Mouse (Mus musculus) hindbrain, embryonic 13.5 days (tissue): ENCODE data around the gene Theg. TPM values are rescaled to one million over a fixed set of nuclear protein-coding genes. Genes with fewer than 3 reads are reported as not detected.

Experiments used
- ATAC-seq: fragments of 200-750 bp; cut with Nextera tagmentation; 2 replicates; pipeline ENCODE4 v1.8.0; 2017; ENCODE audit warnings: moderate TSS enrichment; ENCODE audit not compliant: low FRiP score
- H3K27ac ChIP-seq: fragments of 300-500 bp; sonication (generic); 2 replicates; pipeline ENCODE4 v1.5.1; 2015; ENCODE audit warnings: inconsistent platforms, mild to moderate bottlenecking, moderate library complexity
- H3K27me3 ChIP-seq: fragments of 300-500 bp; sonication (generic); 2 replicates; pipeline ENCODE4 v1.6.1; 2015; ENCODE audit warnings: mild to moderate bottlenecking, inconsistent platforms
- H3K36me3 ChIP-seq: fragments of 300-500 bp; sonication (generic); 2 replicates; pipeline ENCODE4 v1.6.1; 2015; ENCODE audit warnings: mild to moderate bottlenecking, inconsistent platforms
- H3K4me1 ChIP-seq: fragments of 300-500 bp; sonication (generic); replicated peaks from 2 replicates; pipeline ENCODE4 v1.6.1; 2015; ENCODE audit warnings: inconsistent platforms
- H3K4me2 ChIP-seq: fragments of 300-500 bp; sonication (generic); 2 replicates; pipeline ENCODE4 v1.6.1; 2015; ENCODE audit warnings: inconsistent platforms, mild to moderate bottlenecking, moderate library complexity
- H3K4me3 ChIP-seq: fragments of 300-500 bp; sonication (generic); 2 replicates; pipeline ENCODE4 v1.5.1; 2015; ENCODE audit warnings: mild to moderate bottlenecking, inconsistent platforms
- H3K9ac ChIP-seq: fragments of 300-500 bp; sonication (generic); 2 replicates; pipeline ENCODE4 v1.6.1; 2015; ENCODE audit warnings: mild to moderate bottlenecking, inconsistent platforms
- H3K9me3 ChIP-seq: fragments of 300-500 bp; sonication (generic); 2 replicates; pipeline ENCODE4 v1.6.1; 2016; ENCODE audit warnings: inconsistent platforms
- WGBS: fragments of 180-500 bp; shearing (Covaris S2); methylation state at CpG from one replicate; pipeline ENCODE4 v1.1.7; 2015; 5-methylcytosine and 5-hydroxymethylcytosine counted together
- polyA plus RNA-seq: library from polyadenylated mRNA; unstranded; fragments of >200 nt; fragmentation: Nextera tagmentation; extraction: Ambion mirVana; gene quantifications from 2 replicates; pipeline ENCODE4 v1.2.1, GENCODE M21; 2015

Theg gene
- polyA plus RNA-seq, 1 experiment from 2014 or later = not detected

DNA sequence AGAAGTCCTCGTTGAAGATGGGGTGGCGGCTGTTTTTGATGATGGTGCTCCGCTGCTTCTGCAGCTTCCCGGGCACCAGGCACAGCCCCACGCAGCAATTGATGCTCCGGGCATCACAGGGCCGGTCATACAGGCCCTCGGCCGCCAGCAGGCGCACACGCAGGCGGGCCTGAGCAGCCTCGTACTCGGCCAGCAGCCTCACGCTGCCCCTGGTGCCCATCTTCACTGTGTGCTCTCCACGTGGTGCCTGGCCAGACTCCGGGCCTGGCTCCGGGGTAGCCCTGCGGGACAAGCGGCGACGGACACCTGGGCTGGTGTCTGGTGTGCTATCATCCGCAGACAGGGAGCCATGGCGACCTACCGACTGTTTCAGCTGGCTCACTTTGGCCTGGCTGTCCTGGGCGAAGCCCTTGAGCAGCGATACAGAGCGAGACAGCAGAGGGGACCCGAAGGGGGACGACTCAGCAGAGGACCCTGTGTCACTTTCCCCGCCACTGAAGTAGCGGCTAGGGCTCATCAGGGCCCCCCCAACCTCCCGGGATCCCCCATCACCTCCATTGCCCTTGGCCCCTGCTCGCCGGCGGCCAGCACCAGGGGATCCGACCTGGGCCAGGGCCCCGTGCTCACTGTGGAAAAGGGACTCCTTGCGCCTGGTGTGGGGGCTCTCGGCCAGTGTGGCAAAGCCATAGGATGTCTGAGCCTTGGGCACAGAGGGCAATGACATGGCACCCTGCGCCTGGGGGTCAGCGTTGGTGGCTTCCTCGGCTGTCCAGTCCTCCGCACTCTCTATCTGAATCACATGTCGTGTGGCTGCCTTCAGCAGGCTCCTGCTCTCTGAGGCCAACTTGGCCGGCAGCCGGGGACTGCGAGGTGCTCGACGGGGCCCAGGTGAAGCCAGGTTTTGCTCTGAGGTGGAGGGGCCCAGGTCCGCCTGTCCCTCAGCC lies 25.3 kb upstream of the Theg start:
- 10% methylated on average over 51 of the region's 51 CpGs for WGBS
- Histone ChIP-seq H3K9ac (peak overlapping the region; percentile 62), H3K27ac (no peak overlapping the region), H3K27me3 (peaks cover 54% of the 10 kb centered on the region), H3K4me2 (peak overlapping the region; percentile 96), H3K4me1 (peaks cover 26% of the 10 kb centered on the region), H3K36me3 (no peaks in the 10 kb centered on the region), H3K4me3 (peak overlapping the region; percentile 58), H3K9me3 (no peaks in the 10 kb centered on the region)
- peak; percentile 17; the same call in 1 of the 2 replicates for ATAC-seq

DNA sequence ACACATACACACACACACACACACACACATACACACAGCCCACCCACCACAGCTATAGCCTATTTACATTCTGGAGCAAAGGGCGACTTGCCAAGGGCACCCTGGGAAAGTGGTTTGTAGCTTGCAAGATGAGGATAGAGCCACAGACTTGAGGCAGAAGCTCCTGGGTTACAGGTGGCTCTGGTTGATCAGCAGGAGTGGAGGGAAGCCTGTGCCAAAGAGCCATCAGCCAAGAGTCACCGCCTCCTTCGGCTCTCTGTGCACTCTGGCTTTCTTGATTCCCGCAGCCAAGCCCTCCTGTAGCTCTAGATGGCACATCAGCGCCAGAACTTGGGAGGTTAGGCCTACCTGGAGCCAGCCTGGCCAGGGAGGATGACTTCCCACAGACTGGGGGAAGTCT lies 24.2 kb upstream of the Theg start:
- 26% methylated on average over 5 of the region's 5 CpGs for WGBS
- ATAC-seq = no peak

DNA sequence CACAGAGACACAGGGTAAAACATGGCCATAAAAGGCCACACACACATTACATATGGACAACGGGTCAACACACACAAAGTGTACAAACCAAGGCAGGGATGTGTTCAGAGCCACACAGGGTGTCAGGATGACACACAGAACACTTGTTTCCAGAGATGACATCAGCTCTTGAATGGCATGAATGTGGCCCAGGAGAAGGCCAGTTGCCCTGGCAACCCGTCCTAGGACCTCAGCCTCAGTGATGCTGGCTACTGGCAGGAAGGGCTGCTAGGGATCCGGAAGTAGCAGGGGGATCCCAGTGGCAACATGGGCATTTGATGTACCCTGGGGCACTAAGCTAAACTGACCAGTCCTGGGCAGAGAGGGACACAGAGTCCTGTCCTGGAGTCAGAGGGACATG lies 22.1 kb upstream of the Theg start:
- no peaks in the 10 kb centered on the region for H3K9me3 ChIP-seq
- H3K9ac ChIP-seq = no peak overlapping the region
- no peak for ATAC-seq
- H3K4me2 ChIP-seq = no peak overlapping the region
- H3K4me3 ChIP-seq = no peak overlapping the region
- H3K36me3 ChIP-seq = no peaks in the 10 kb centered on the region
- H3K27ac ChIP-seq = no peak overlapping the region
- peaks cover 54% of the 10 kb centered on the region for H3K27me3 ChIP-seq
- peaks cover 25% of the 10 kb centered on the region for H3K4me1 ChIP-seq
- 65% methylated on average over 3 of the region's 3 CpGs for WGBS

More for the DNA sequence above, 24.2 kb upstream of the Theg start:
- Histone ChIP-seq H3K4me2 (no peak overlapping the region), H3K36me3 (no peaks in the 10 kb centered on the region), H3K27ac (no peak overlapping the region), H3K4me1 (peaks cover 26% of the 10 kb centered on the region), H3K9ac (no peak overlapping the region), H3K9me3 (no peaks in the 10 kb centered on the region), H3K27me3 (peaks cover 54% of the 10 kb centered on the region), H3K4me3 (no peak overlapping the region)

DNA sequence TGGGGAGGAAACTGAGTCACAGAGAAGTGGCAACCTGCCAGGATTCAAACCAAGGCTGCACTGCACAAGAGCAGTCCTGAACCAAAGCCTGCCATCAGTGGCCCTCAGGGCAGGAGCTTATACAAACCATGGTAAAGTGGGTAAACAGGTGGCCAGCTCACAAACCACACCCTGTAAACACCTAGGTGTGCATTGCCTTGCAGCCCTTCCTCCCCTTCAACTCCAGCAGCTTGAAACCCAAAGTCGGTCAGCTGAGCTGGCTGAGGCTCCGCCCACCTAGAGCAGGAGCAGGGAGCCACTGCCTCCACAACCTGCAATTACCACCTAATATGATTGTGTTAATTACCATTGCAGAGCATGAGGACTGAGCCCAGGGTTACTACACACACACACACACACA lies 20.8 kb upstream of the Theg start:
- Histone ChIP-seq H3K4me2 (no peak overlapping the region), H3K9me3 (no peaks in the 10 kb centered on the region), H3K27ac (no peak overlapping the region), H3K9ac (no peak overlapping the region), H3K27me3 (peaks cover 42% of the 10 kb centered on the region), H3K36me3 (no peaks in the 10 kb centered on the region), H3K4me3 (no peak overlapping the region), H3K4me1 (peaks cover 13% of the 10 kb centered on the region)
- 51% methylated on average over 2 of the region's 2 CpGs for WGBS
- no peak for ATAC-seq

DNA sequence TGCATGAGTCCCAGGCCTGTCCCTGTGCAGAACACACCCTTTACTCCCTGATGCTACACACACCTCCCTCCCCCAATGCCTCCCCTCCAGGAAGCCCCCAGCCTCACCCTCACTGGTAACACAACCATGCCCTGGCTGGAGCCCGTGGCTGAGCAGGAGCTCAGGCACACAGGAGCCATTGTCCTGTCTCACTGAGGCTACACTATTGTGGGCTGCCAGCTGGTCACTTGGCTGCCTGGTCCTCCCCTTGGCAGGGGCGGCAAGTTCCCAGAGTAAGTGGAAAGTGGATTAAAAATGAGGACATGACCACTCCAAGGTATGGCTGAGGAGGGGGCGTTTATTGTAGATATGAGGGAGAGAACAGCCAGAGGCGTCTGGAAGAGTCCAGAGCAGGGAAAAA lies 19.4 kb upstream of the Theg start:
- Histone ChIP-seq H3K27me3 (peaks cover 29% of the 10 kb centered on the region), H3K27ac (no peak overlapping the region), H3K4me1 (no peaks in the 10 kb centered on the region), H3K4me3 (no peak overlapping the region), H3K9me3 (no peaks in the 10 kb centered on the region), H3K9ac (no peak overlapping the region), H3K4me2 (no peak overlapping the region), H3K36me3 (no peaks in the 10 kb centered on the region)
- ATAC-seq = no peak
- WGBS = 66% methylated on average over 4 of the region's 4 CpGs

DNA sequence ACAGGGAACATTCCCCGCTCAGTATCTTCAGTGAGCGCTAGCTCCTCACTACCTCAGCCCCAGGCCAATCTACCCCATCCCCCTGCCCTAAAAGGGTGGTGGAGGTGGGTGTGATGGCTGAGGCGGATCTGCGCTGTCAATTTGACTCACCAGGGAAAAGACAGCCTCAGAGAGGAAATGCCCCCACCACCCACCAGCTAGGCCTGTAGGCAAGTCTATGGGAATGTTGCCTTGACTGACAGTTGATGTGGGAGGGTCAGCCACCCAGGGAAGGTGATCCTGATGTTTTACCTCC lies 10.8 kb upstream of the Theg start:
- no peak for ATAC-seq

DNA sequence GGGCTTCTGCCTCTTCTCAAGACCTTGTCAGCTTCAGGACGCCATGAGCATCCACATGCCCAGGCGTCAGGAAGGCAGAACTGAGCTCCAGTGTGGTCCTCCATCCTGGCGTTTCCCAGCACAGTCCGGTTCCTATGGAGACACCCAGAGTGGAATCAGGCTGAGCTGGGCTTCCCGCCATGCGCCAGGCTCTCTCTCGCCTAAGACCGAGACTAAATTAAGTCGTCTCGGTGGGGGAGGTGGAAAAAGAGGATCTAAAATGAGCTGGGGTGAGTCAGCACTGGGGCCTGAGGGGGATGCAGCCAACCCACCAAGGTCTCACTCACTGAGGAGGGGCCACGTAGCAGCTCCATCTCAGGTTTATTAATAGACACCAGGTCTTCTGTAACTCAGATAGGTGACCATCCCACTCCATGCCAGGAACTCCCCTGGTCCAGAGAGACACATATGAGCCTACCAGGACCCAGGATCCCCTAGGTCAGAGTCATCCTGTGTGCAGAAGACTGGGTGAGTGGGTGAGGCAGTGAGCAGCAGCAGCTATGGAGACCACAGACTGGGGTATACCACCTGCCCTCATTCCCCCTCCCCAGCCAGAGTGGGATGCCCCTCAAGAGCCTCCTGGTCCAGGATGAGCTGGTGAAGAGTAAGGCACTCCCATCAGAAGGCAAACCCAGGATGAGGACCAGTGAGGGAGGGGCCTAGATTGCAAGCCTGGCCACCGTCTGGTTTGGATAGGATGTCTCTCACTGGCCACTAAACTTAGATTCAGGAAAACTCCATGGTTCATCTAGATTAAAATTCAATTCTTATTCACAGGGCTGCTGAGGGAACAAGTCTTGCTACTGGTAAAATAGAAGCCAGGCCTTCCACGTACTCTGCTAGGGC lies 10.2 kb upstream of the Theg start:
- 33% methylated on average over 13 of the region's 13 CpGs for WGBS
- peaks cover 28% of the 10 kb centered on the region for H3K27me3 ChIP-seq
- H3K9ac ChIP-seq = peak overlapping the region; percentile 13; the same call in 1 of the 2 replicates
- H3K4me2 ChIP-seq = no peak overlapping the region
- no peak overlapping the region for H3K27ac ChIP-seq
- no peaks in the 10 kb centered on the region for H3K9me3 ChIP-seq
- no peaks in the 10 kb centered on the region for H3K36me3 ChIP-seq
- H3K4me3 ChIP-seq = no peak overlapping the region
- ATAC-seq = no peak
- 0 out of 2 replicates have a peak, but pooled peaks cover 4% of the 10 kb centered on the region for H3K4me1 ChIP-seq

More for the DNA sequence above, 10.8 kb upstream of the Theg start:
- 0 out of 2 replicates have a peak, but pooled peaks cover 4% of the 10 kb centered on the region for H3K4me1 ChIP-seq
- peaks cover 22% of the 10 kb centered on the region for H3K27me3 ChIP-seq
- H3K4me3 ChIP-seq = no peak overlapping the region
- H3K36me3 ChIP-seq = no peaks in the 10 kb centered on the region
- H3K9me3 ChIP-seq = no peaks in the 10 kb centered on the region
- H3K9ac ChIP-seq = no peak overlapping the region
- H3K4me2 ChIP-seq = no peak overlapping the region
- no peak overlapping the region for H3K27ac ChIP-seq
- WGBS = 79% methylated on average over 4 of the region's 4 CpGs

DNA sequence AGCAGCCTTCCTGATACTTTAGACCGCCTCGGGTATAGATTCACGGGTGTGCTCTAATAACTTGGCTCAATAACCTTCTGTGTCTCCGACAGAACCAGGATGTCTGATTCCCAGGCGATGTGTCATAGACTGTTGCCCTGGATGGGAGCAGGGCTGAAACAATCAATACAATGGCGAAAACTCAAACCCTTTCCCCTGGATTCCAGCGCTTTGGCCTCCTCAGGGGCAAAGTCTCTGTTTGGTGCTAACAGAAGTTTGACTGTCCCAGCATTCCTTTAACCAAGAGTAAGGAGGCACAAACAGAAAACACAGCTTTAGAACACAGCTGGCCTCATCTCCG lies 8.4 kb upstream of the Theg start:
- ATAC-seq = no peak; the same call in 1 of the 2 replicates
- Histone ChIP-seq H3K4me3 (no peak overlapping the region), H3K36me3 (no peaks in the 10 kb centered on the region), H3K27me3 (peaks cover 28% of the 10 kb centered on the region), H3K4me2 (no peak overlapping the region), H3K4me1 (0 out of 2 replicates have a peak, but pooled peaks cover 4% of the 10 kb centered on the region), H3K27ac (no peak overlapping the region), H3K9me3 (no peaks in the 10 kb centered on the region), H3K9ac (no peak overlapping the region)
- WGBS = 65% methylated on average over 8 of the region's 8 CpGs

DNA sequence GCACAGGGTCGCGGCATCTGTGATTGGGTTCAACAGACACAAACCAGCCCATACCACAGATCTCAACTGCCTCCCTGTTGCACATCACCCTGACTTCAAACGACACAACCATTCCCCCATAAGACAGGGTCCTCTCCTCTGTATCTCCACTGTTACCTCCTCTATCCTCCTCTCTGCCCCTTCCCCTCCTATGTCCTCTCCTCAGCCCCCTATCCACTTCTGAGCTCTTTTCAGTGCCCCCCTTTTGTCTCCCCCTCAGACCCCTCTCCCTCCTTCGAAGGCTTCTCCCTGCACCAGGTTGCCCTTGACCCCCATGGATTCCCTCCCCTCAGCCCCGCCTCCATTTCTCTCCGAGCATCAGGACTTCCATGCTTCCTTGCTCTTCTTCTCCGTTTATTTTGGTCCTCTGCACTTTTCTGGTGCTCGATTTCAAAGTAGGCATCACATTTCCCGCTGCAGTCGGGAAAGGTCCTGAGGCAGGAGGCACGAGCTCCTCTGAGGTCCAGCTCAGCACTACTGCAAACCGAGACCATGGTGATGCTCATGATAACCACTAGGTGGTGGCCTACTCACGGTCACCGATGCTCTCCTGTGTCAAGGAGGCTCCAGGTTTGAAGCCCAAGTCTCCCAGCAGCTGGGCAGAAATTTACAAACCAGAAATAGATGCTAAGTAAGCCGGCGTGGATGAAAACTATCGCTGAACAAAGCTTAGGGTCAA lies 7.9 kb upstream of the Theg start:
- Histone ChIP-seq H3K4me2 (0 out of 2 replicates have a peak overlapping the region, but pooled peaks have one; percentile 25), H3K9me3 (no peaks in the 10 kb centered on the region), H3K27ac (no peak overlapping the region), H3K4me3 (no peak overlapping the region), H3K36me3 (no peaks in the 10 kb centered on the region), H3K27me3 (peaks cover 28% of the 10 kb centered on the region), H3K9ac (no peak overlapping the region), H3K4me1 (0 out of 2 replicates have a peak, but pooled peaks cover 4% of the 10 kb centered on the region)
- 17% methylated on average over 17 of the region's 17 CpGs for WGBS
- peak; percentile 89 for ATAC-seq

DNA sequence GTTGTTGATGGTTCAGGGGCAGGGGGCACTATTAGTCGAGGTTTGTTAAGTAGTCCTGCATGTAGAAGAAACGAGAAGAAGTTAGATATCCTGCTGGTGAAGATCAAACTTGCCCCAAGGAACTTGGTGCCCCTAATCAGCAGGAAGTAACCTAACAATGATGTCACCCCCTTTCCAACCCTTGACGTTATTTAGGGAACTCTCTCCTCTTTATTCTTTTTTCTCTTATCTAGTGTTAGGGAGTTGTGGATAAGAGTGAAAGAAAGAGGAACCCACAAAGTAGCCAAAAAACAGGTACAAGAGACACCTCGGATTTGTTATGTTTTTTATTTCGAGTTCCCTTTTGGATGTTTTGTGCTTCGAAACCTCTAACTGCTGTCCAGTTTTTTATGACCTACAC lies 7.0 kb upstream of the Theg start:
- H3K27me3 ChIP-seq = peaks cover 28% of the 10 kb centered on the region
- H3K9ac ChIP-seq = no peak overlapping the region
- H3K36me3 ChIP-seq = no peaks in the 10 kb centered on the region
- WGBS = 64% methylated on average over 6 of the region's 6 CpGs
- H3K9me3 ChIP-seq = no peaks in the 10 kb centered on the region
- no peak overlapping the region for H3K27ac ChIP-seq
- ATAC-seq = no peak
- H3K4me3 ChIP-seq = no peak overlapping the region
- H3K4me2 ChIP-seq = no peak overlapping the region
- H3K4me1 ChIP-seq = 0 out of 2 replicates have a peak, but pooled peaks cover 4% of the 10 kb centered on the region

DNA sequence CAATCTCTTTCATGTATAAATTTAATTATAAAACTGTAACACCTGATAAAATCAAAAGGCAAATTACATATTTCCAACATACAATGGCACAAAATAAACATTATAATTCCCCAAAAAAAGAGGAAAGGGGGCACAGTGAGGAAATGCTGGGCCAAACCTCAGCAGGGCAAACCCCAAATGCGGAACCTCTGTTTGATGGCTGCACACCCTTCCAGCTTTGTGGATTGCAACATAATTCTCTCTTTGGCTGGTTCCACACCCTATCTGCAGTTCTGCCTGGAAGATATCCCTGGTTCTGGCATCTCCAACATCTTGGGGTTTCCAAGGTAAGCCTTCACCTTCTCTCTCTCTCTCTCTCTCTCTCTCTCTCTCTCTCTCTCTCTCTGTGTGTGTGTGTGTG lies 3.6 kb upstream of the Theg start:
- Histone ChIP-seq H3K4me1 (no peaks in the 10 kb centered on the region), H3K9me3 (no peaks in the 10 kb centered on the region), H3K4me2 (no peak overlapping the region), H3K27ac (no peak overlapping the region), H3K27me3 (peaks cover 20% of the 10 kb centered on the region), H3K36me3 (no peaks in the 10 kb centered on the region), H3K9ac (no peak overlapping the region), H3K4me3 (no peak overlapping the region)
- no peak for ATAC-seq
- WGBS = 93% methylated on average over 1 of the region's 1 CpGs

DNA sequence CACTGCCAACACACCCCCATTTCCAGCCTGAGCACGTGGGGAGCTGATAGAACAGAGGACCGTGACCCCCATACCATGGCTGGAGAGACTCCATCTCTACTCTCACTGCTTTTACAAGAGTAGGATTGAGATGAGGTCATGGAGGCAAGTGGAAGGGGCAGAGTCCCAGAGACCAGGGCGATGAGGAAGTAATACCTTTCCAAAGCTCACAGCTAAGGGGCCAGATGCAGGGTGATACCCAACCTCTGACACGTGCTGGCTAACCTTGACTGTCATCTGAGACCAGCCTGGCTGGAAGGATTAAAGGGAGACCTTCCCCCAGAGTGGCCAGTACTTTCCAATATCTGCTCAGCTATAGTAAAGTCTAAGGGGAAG lies 608 bp upstream of the Theg start:
- Histone ChIP-seq H3K36me3 (no peaks in the 10 kb centered on the region), H3K9me3 (no peaks in the 10 kb centered on the region), H3K4me3 (no peak overlapping the region), H3K4me2 (no peak overlapping the region), H3K27ac (no peak overlapping the region), H3K9ac (no peak overlapping the region), H3K27me3 (0 out of 2 replicates have a peak, but pooled peaks cover 5% of the 10 kb centered on the region), H3K4me1 (no peaks in the 10 kb centered on the region)
- ATAC-seq = no peak
- 73% methylated on average over 4 of the region's 4 CpGs for WGBS
